Mouse (Mus musculus) liver, postnatal 0 days (tissue): ENCODE results near the gene Snx18.

Experiments used
- CTCF ChIP-seq: sonication (generic); IDR thresholded peaks from 2 replicates; pipeline ENCODE4 v1.5.1; 2016; ENCODE audit warnings: antibody characterized with exemption, low read depth
- EP300 ChIP-seq: IDR thresholded peaks from 2 replicates; pipeline ENCODE4 v1.6.1; 2016; ENCODE audit warnings: antibody characterized with exemption, low read depth, mild to moderate bottlenecking

DNA sequence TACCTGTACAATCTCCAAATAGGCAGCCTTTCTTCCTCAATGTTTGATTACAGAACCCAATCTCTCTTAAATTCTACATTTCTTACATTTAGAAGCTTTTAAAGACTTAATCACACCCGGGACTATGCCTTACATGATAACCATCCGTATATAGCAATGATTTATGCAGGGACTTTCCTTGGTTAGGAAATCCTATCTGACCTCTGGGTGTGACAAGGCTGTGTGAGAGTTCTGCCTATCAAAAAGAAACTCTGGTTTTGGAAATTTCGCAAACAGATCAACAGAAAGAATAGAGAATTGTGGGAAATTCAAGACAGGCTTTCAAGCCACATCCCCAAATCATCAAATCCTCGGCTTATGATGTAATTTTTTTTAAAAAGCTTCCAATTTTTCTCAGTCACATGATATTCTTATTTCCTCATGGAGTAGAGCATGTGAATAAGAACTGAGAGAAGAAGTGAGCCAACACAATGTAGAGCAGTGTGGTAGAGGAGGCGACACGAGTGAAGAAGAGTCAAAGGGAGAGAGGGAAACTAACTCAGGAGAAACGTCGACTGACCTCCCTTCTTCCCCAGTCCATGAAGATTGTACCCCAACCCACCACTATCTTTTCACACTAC lies 70.4 kb downstream of the Snx18 start:
- TF ChIP-seq EP300, result no peak
- no peak for TF ChIP-seq CTCF
